In the genomic region with DNA sequence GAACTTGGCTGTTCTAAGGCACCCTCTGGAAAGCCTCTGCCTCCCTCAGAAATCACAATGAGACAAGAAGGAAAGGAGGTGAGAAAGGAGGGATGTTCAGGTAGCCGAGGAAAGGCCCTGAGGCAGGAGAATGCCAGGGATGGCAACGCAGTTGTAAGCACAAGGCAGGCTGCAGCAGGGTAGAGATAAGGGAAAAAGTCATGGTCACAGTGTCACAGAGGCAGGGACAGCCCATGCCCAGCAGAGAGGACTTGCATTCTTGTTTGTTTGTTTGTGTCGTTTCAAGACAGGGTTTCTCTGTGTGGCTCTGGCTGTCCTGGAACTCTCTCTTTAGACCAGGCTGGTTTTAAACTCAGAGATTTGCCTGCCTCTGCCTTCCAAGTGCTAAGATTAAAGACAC, we compare ENCODE assay signal across 23 mouse cellular contexts.
A peak's percentile ranks its signal among the peaks of the same experiment; 100 is the strongest.
DNase-seq lines count a peak whose midpoint lies in the region; ATAC-seq and TF ChIP-seq lines count a peak whose summit lies in the region.
"Had no signal": no experiment of that assay in that cellular context is flagged by ENCODE, and none has a peak within 500 bp of the region (broad histone marks: within the 10 kb centered on the region; RNA-seq: fewer than 3 reads in every experiment).

No protein-coding gene starts in this region.

- H3K27me3 ChIP-seq in heart, adult 2 months (ENCODE audit: control insufficient read depth, insufficient read depth, low read length): no peaks in the 10 kb centered on the region
- H3K27me3 ChIP-seq in heart, postnatal 0 days (ENCODE audit: control insufficient read depth, insufficient read depth, low read length): no peaks in the 10 kb centered on the region
- no peaks in the 10 kb centered on the region for H3K27me3 ChIP-seq in liver, postnatal 0 days (ENCODE audit: insufficient read depth, low read length)
- no peaks in the 10 kb centered on the region for H3K27me3 ChIP-seq in liver, embryonic 11.5 days (replicated peaks; ENCODE audit: control insufficient read depth, insufficient read depth, low read length)
- no peaks in the 10 kb centered on the region for H3K27me3 ChIP-seq in small intestine, adult 2 months (ENCODE audit: control insufficient read depth, insufficient read depth, low read length)
- H3K27me3 ChIP-seq: embryonic facial prominence, embryonic 12.5 days; forebrain, embryonic 13.5 days; hindbrain, embryonic 15.5 days; liver, embryonic 13.5 days; neural tube, embryonic 13.5 days had no signal

- no peak overlapping the region for H3K4me2 ChIP-seq in heart, postnatal 0 days (ENCODE audit: low read depth, low read length)
- H3K4me2 ChIP-seq in liver, postnatal 0 days (ENCODE audit: low read depth, low read length): no peak overlapping the region
- no peak overlapping the region for H3K4me2 ChIP-seq in liver, embryonic 11.5 days
- H3K4me2 ChIP-seq: embryonic facial prominence, embryonic 12.5 days; forebrain, embryonic 13.5 days; heart, embryonic 11.5 days; hindbrain, embryonic 15.5 days; liver, embryonic 13.5 days; neural tube, embryonic 13.5 days had no signal

- peaks cover 11% of the 10 kb centered on the region for H3K4me1 ChIP-seq in heart, adult 2 months (ENCODE audit: control insufficient read depth, insufficient read depth, low read length)
- peaks cover 25% of the 10 kb centered on the region for H3K4me1 ChIP-seq in heart, postnatal 0 days (ENCODE audit: control insufficient read depth, insufficient read depth)
- H3K4me1 ChIP-seq in liver, postnatal 0 days (ENCODE audit: insufficient read depth): no peaks in the 10 kb centered on the region
- no peaks in the 10 kb centered on the region for H3K4me1 ChIP-seq in liver, embryonic 11.5 days (replicated peaks; ENCODE audit: control insufficient read depth, insufficient read depth, low read length)
- H3K4me1 ChIP-seq in small intestine, adult 2 months (ENCODE audit: control insufficient read depth, insufficient read depth, insufficient read length, low read length): 0 out of 2 replicates have a peak, but pooled peaks cover 2% of the 10 kb centered on the region
- H3K4me1 ChIP-seq: hindbrain, embryonic 15.5 days had no signal

- no peaks in the 10 kb centered on the region for H3K36me3 ChIP-seq in heart, adult 2 months (ENCODE audit: control insufficient read depth, insufficient read depth, low read length)
- H3K36me3 ChIP-seq in heart, postnatal 0 days (replicated peaks; ENCODE audit: control insufficient read depth, insufficient read depth, low read length): no peaks in the 10 kb centered on the region
- H3K36me3 ChIP-seq in liver, postnatal 0 days (replicated peaks; ENCODE audit: insufficient read depth, low read length): no peaks in the 10 kb centered on the region
- no peaks in the 10 kb centered on the region for H3K36me3 ChIP-seq in liver, embryonic 11.5 days (ENCODE audit: control insufficient read depth, insufficient read depth, low read length)
- H3K36me3 ChIP-seq in small intestine, adult 2 months (ENCODE audit: control insufficient read depth, insufficient read depth, low read length): no peaks in the 10 kb centered on the region
- H3K36me3 ChIP-seq: embryonic facial prominence, embryonic 12.5 days; hindbrain, embryonic 15.5 days; limb, embryonic 10.5 days; liver, embryonic 13.5 days; neural tube, embryonic 13.5 days had no signal

- intact Hi-C loops in heart, adult 2 months (cut with DNase I): no loop called here

- ATAC-seq in heart, postnatal 0 days (ENCODE audit: insufficient read depth, low read depth): no peak; the same call in 1 of the 2 replicates
- ATAC-seq in liver, postnatal 0 days: no peak
- no peak for ATAC-seq in liver, embryonic 11.5 days (replicated peaks; ENCODE audit: low FRiP score)
- ATAC-seq: forebrain, embryonic 13.5 days had no signal

- H3K4me3 ChIP-seq in heart, adult 2 months: no peak overlapping the region
- H3K4me3 ChIP-seq in heart, postnatal 0 days (ENCODE audit: low read depth, low read length): no peak overlapping the region
- no peak overlapping the region for H3K4me3 ChIP-seq in liver, postnatal 0 days (ENCODE audit: low read depth, low read length)
- H3K4me3 ChIP-seq in liver, embryonic 11.5 days (ENCODE audit: low read depth, low read length): no peak overlapping the region
- H3K4me3 ChIP-seq in small intestine, adult 2 months (ENCODE audit: low read depth, low read length): no peak overlapping the region
- H3K4me3 ChIP-seq: embryonic facial prominence, embryonic 12.5 days; erythroblast, embryonic 14.5 days; forebrain, embryonic 13.5 days; hindbrain, embryonic 15.5 days; limb, embryonic 10.5 days; liver, embryonic 13.5 days; neural tube, embryonic 13.5 days had no signal

- no peak overlapping the region for H3K9ac ChIP-seq in heart, adult 2 months (ENCODE audit: low read depth, low read length)
- H3K9ac ChIP-seq in heart, postnatal 0 days (replicated peaks; ENCODE audit: low read depth, low read length): no peak overlapping the region
- H3K9ac ChIP-seq in liver, postnatal 0 days (replicated peaks): no peak overlapping the region
- H3K9ac ChIP-seq in liver, embryonic 11.5 days (ENCODE audit: low read depth, low read length): no peak overlapping the region
- H3K9ac ChIP-seq: embryonic facial prominence, embryonic 12.5 days; forebrain, embryonic 13.5 days; hindbrain, embryonic 15.5 days; liver, embryonic 13.5 days; neural tube, embryonic 13.5 days had no signal

- H3K79me2 ChIP-seq in heart, adult 2 months (replicated peaks; ENCODE audit: control insufficient read depth, insufficient read depth, low read length): no peaks in the 10 kb centered on the region

- WGBS in heart, adult 2 months: 31% methylated on average over 3 of the region's 3 CpGs
- WGBS in heart, postnatal 0 days: 20% methylated on average over 3 of the region's 3 CpGs
- WGBS in liver, postnatal 0 days (ENCODE audit: insufficient replicate concordance): 25% methylated on average over 3 of the region's 3 CpGs
- 44% methylated on average over 3 of the region's 3 CpGs for WGBS in liver, embryonic 11.5 days
- WGBS in small intestine, adult 2 months: 35% methylated on average over 3 of the region's 3 CpGs

- TF ChIP-seq EP300 in heart, adult 2 months (IDR thresholded peaks at IDR 0.05; ENCODE audit: insufficient read depth, low read depth, low read length): no peak
- no peak for TF ChIP-seq EP300 in heart, postnatal 0 days (IDR thresholded peaks at IDR 0.05; ENCODE audit: low read depth)
- TF ChIP-seq EP300 in liver, postnatal 0 days (IDR thresholded peaks at IDR 0.05; ENCODE audit: low read depth): no peak

- DNase-seq in heart, adult 2 months: no peak
- DNase-seq in heart, adult 9 months (ENCODE audit: low spot score in 2 of 2): no peak
- DNase-seq in heart, postnatal 0 days (ENCODE audit: low spot score): no peak
- no peak for DNase-seq in heart, adult 11 months
- DNase-seq in liver, postnatal 0 days: no peak
- no peak for DNase-seq in liver, embryonic 11.5 days (ENCODE audit: low spot score)
- DNase-seq in testis, postnatal 10 days (ENCODE audit: low spot score): no peak
- DNase-seq: adrenal gland, adult 8-10 months; B cell, adult 2 months; cerebellum, adult 11 months; cerebellum, postnatal 10 days; gastrocnemius, postnatal 10 days; liver, embryonic 13.5 days; midbrain, embryonic 14.5 days; right cerebral cortex, adult 18-20 months had no signal

- no peaks in the 10 kb centered on the region for H3K9me3 ChIP-seq in heart, postnatal 0 days (replicated peaks; ENCODE audit: control insufficient read depth, low read length)
- H3K9me3 ChIP-seq in liver, postnatal 0 days (ENCODE audit: low read length): no peaks in the 10 kb centered on the region
- H3K9me3 ChIP-seq in liver, embryonic 11.5 days (ENCODE audit: control insufficient read depth, low read length): no peaks in the 10 kb centered on the region
- H3K9me3 ChIP-seq: embryonic facial prominence, embryonic 12.5 days; forebrain, embryonic 13.5 days; hindbrain, embryonic 15.5 days; limb, embryonic 10.5 days; liver, embryonic 13.5 days; neural tube, embryonic 13.5 days had no signal

- peak overlapping the region; percentile 48 for H3K27ac ChIP-seq in heart, adult 2 months
- H3K27ac ChIP-seq in heart, postnatal 0 days (ENCODE audit: low read depth): peak overlapping the region; percentile 82
- 0 out of 2 replicates have a peak overlapping the region, but pooled peaks have one; percentile 56 for H3K27ac ChIP-seq in liver, postnatal 0 days (ENCODE audit: low read depth)
- H3K27ac ChIP-seq in liver, embryonic 11.5 days (ENCODE audit: low read depth, low read length): no peak overlapping the region
- H3K27ac ChIP-seq in small intestine, adult 2 months (ENCODE audit: insufficient read depth, low read depth, low read length): peak overlapping the region; percentile 84
- H3K27ac ChIP-seq: embryonic facial prominence, embryonic 12.5 days; forebrain, embryonic 13.5 days had no signal

- TF ChIP-seq POLR2A in heart, adult 2 months (IDR thresholded peaks at IDR 0.05; ENCODE audit: insufficient read depth, low read depth, low read length): no peak
- TF ChIP-seq POLR2A in small intestine, adult 2 months (IDR thresholded peaks at IDR 0.05; ENCODE audit: low read depth, low read length): no peak

- TF ChIP-seq CTCF in heart, adult 2 months (IDR thresholded peaks at IDR 0.05): no peak
- TF ChIP-seq CTCF in heart, postnatal 0 days (IDR thresholded peaks at IDR 0.05; ENCODE audit: low read depth): no peak
- no peak for TF ChIP-seq CTCF in liver, postnatal 0 days (IDR thresholded peaks at IDR 0.05; ENCODE audit: low read depth)
- no peak for TF ChIP-seq CTCF in small intestine, adult 2 months (IDR thresholded peaks at IDR 0.05; ENCODE audit: extremely low read depth, insufficient read length, insufficient replicate concordance, low read depth, low read length)
